Mouse (Mus musculus) frontal cortex, adult (tissue): ENCODE measurements around the gene Zfyve9.
"Not testable (repeated sequence)": the region's sequence is repeated elsewhere in the genome, so short reads cannot be mapped to it uniquely, and the experiment has no call there.

Experiments
- ATAC-seq: cut with Nextera tagmentation; 2 replicates; pipeline ENCODE4 v1.9.2; 2017; ENCODE audit warnings: mild to moderate bottlenecking, moderate library complexity, mixed read lengths; ENCODE audit not compliant: low TSS enrichment

Zfyve9 gene

GRCm38 (mm10) chr4:108721245-108721784, 59.3 kb downstream of the Zfyve9 start:
- ATAC-seq = no peak

- ATAC-seq = no peak
These were observed 61.2 kb downstream of the Zfyve9 start, which contains the start of gene 3110021N24Rik for GRCm38 (mm10) chr4:108719349-108719748. 3110021N24Rik (plus strand) TSS chr4:108719649.

GRCm38 (mm10) chr4:108708209-108708608, 72.4 kb downstream of the Zfyve9 start:
- peak; percentile 38; the same call in 1 of the 2 replicates for ATAC-seq

DNA sequence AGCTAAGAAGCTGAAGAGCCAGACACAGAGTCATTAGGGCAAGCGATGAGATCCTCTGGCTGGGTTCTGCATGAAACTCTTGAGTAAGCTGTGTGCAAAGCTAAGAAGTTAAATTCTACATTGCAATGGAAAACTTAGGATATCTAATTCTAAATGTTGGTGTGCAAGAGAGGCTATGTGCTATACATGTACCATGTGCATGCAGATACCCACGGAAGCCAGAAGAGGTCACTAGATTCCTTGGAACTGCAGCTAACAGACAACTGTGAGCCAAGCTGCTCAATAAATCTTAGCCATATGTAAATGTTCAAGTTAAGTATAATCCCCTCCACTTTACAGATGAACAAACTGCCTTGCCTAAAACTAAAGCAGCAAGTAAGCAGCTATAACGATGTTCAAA, 83.7 kb downstream of the Zfyve9 start:
- no peak; the same call in 1 of the 2 replicates for ATAC-seq

GRCm38 (mm10) chr4:108691469-108691868, 89.1 kb downstream of the Zfyve9 start:
- no peak for ATAC-seq

- no peak for ATAC-seq
These were observed 90.1 kb downstream of the Zfyve9 start for GRCm38 (mm10) chr4:108690479-108690878.

- ATAC-seq = not testable (repeated sequence)
These were observed 93.5 kb downstream of the Zfyve9 start for GRCm38 (mm10) chr4:108687098-108687497.

- ATAC-seq = no peak
These were observed 94.4 kb downstream of the Zfyve9 start for GRCm38 (mm10) chr4:108686156-108686555.

DNA sequence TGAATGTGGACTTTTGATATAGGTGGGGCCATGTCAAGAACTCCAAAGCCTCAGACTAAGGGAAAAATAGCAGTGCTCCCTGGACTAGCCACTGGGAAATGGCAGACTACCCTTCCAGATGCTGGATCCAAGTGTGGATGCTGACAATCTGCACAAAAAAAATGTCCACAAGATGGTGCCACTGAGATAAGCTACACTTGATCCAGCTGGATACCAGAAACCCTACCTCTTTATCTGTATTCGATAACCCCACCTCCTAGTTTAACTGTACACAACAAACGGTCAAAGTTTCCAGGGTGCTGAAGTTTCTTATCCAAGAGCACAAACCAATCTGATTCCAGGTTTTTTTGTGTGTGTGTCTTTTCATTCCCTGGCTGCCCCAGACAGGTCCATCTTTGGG, 116.2 kb downstream of the Zfyve9 start:
- ATAC-seq = 0 out of 2 replicates have a peak, but pooled peaks have one; percentile 50

GRCm38 (mm10) chr4:108638752-108639151, 141.8 kb downstream of the Zfyve9 start:
- no peak for ATAC-seq

- ATAC-seq = no peak
These were observed 142.9 kb downstream of the Zfyve9 start for GRCm38 (mm10) chr4:108637721-108638120.

- ATAC-seq = no peak
These were observed 145.5 kb downstream of the Zfyve9 start for GRCm38 (mm10) chr4:108635101-108635500.

GRCm38 (mm10) chr4:108634696-108635095, 145.9 kb downstream of the Zfyve9 start:
- ATAC-seq = no peak

- ATAC-seq = no peak
These were observed 146.9 kb downstream of the Zfyve9 start for GRCm38 (mm10) chr4:108633703-108634102.

DNA sequence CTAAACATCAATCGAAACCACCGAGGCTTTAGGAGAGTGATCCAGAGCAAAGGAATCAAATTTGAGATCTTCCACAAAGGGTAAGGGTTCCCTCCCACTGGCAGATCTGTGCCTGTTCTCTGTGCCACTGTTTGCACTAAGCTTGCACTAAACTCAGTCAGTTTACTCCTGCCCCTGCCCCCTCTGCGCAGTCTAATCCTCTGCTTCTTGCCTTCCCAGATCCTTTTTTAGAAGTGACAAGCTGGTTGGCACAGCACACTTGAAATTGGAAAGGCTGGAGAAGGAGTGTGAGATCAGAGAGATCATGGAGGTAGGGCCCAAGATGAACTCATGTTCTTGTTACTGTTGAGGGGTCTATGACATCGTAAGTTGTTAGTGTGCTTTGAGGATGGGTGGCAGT, 149.0 kb downstream of the Zfyve9 start:
- ATAC-seq = peak; percentile 42

GRCm38 (mm10) chr4:108630096-108630495, 150.5 kb downstream of the Zfyve9 start:
- no peak for ATAC-seq

DNA sequence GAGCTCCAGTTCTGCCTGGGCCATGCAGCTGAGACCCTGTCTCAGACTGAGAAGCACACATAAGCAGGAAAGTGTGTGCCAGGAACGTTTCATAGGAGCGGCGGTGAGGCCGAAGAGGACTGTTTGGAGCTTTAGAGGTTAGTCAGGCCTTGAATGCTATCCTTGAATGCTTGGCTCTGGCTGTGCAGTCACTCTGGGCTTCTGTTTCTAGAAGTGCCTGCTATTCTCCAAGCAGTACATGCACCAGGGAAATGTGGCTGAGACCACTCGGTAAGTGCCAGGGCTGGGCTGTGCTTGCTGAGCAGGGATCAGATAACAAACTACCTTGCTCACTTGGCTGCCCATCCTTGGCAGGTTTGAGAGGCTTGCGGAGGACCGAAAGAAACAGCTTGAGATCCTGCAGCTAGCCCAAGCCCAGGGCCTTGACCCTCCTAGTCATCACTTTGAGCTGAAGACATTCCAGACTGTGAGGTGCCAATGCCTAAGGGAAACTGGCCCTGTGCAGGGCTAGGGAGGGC, 151.2 kb downstream of the Zfyve9 start:
- no peak for ATAC-seq

DNA sequence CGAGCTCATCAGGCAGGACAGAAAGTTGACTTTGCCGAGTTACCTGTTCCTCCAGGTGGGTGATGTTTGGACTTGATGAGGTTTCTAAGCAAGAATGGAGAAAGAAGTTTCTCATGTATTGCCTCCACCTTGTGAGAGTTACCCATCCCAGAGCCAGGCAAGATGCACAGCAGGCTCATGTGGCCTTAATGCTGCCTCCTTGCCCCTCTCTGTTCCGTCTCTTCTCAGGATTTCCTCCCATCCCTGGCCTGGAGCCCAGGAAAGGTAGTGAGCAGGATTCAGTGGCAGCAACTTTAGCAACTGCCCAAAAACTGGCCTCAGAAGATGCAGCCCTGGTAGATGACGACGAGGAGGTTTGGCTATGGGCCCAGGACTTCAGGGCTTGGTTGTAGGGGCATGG, 153.5 kb downstream of the Zfyve9 start:
- no peak for ATAC-seq

DNA sequence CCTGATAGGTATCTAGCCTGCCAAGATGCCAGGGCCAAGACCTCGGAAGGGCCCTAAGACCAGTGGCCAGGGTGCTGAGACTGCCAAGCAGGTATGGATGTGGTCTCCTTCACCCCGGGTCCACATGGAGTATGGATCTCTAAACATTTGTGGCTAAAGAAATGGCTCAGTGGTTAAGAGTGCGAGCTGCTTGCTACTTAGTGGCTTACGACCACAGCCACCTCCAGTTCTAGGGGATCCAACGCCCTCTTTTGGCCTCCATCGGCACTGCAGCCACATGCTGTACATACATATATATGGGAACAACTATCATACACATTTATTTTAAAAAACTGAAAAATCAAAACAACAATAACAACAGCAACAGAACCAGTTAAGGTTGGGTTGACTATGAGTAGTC, 159.1 kb downstream of the Zfyve9 start:
- ATAC-seq = no peak

- ATAC-seq = peak; percentile 15; the same call in 1 of the 2 replicates
These were observed 160.1 kb downstream of the Zfyve9 start for GRCm38 (mm10) chr4:108620536-108620935.

DNA sequence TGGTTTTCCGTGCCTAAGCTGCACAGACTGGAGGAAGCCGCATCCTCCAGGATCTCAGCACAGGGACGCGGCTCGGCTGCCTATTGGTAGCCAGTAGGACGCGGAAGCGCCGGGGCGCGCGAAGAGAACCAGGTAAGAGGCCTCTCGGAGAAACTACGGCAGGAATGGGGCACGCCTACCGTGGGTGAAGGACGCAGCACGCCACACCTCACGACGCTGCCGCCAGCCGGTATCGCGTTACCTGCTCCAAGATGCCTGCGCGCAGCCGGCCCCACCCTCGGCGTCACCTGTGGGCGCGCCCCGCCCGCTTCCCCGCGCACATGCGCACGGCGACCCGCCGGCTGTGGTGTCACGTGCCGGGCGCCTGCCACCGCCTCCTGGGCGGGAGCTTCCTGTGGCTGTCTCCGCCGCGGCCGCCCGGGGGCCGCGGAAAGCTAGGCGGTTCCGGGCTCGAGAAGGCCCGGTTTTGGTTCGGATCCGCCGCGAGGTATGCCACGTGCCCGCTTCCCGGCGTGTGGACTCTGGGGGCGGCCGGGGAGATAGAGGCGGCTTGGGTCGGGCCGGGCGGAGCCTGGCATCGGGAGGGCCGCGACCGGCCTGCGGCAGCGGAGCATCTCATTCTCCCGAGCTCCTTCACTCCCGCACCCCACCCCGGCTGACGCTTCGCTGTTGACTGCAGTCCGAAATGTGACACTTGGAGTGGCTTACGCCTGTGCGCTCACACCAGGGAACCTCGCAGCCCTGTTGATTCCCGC, 160.8 kb downstream of the Zfyve9 start, which contains the start of gene Cc2d1b:
Gene Cc2d1b, plus strand, starts transcription at position 354 of the 755 bp plus-strand sequence.
- ATAC-seq = peak; percentile 84

- peak; percentile 34 for ATAC-seq
These were observed 161.4 kb downstream of the Zfyve9 start for GRCm38 (mm10) chr4:108619165-108619564.

GRCm38 (mm10) chr4:108618586-108618985, 162.0 kb downstream of the Zfyve9 start:
- ATAC-seq = no peak
